In genomic region chr6:100314201-100314600, GRCm38 (mm10) we compare ENCODE assay signal across 24 mouse cellular contexts. TPM values are rescaled to one million over a fixed set of nuclear protein-coding genes. Genes with fewer than 3 reads are reported as not detected.
A peak's percentile ranks its signal among the peaks of the same experiment; 100 is the strongest.
DNase-seq lines count a peak whose midpoint lies in the region; ATAC-seq and TF ChIP-seq lines count a peak whose summit lies in the region.
"Had no signal": no experiment of that assay in that cellular context is flagged by ENCODE, and none has a peak within 500 bp of the region (broad histone marks: within the 10 kb centered on the region; RNA-seq: fewer than 3 reads in every experiment).

No protein-coding gene starts in this region.

- no peak overlapping the region for H3K4me3 ChIP-seq in CH12.LX (replicated peaks in 1 of 3; ENCODE audit: low read depth in 2 of 3, low read length in 2 of 3, poor library complexity in 1 of 3)
- 0 out of 2 replicates have a peak overlapping the region, but pooled peaks have one; percentile 20 for H3K4me3 ChIP-seq in bone marrow macrophage, adult 2 months (ENCODE audit: insufficient read depth, low read length)
- H3K4me3 ChIP-seq: erythroblast, embryonic 14.5 days; hindbrain, embryonic 12.5 days; limb, embryonic 10.5 days; neural tube, embryonic 12.5 days had no signal

- H3K27ac ChIP-seq in CH12.LX (ENCODE audit: insufficient read depth, low read depth): no peak overlapping the region
- no peak overlapping the region for H3K27ac ChIP-seq in bone marrow macrophage, adult 2 months (ENCODE audit: insufficient read depth, low read depth, low read length)
- H3K27ac ChIP-seq: hindbrain, embryonic 12.5 days; limb, embryonic 10.5 days; neural tube, embryonic 12.5 days had no signal

- H3K9ac ChIP-seq in CH12.LX (ENCODE audit: insufficient read depth, low read depth): no peak overlapping the region
- H3K9ac ChIP-seq: hindbrain, embryonic 12.5 days; liver, postnatal 0 days; neural tube, embryonic 12.5 days had no signal

- H3K4me1 ChIP-seq in CH12.LX (ENCODE audit: control insufficient read depth in 1 of 2, insufficient read depth in 2 of 2): no peaks in the 10 kb centered on the region
- H3K4me1 ChIP-seq in bone marrow macrophage, adult 2 months (ENCODE audit: control insufficient read depth, insufficient read depth, low read length): peaks cover 14% of the 10 kb centered on the region
- H3K4me1 ChIP-seq: hindbrain, embryonic 12.5 days; limb, embryonic 10.5 days; neural tube, embryonic 12.5 days had no signal

- H3K79me2 ChIP-seq in CH12.LX (replicated peaks; ENCODE audit: control insufficient read depth, extremely low read depth, insufficient read depth, poor library complexity, severe bottlenecking): no peaks in the 10 kb centered on the region

- DNase-seq in adrenal gland, adult 2 months: peak; percentile 33
- no peak for DNase-seq in adrenal gland, postnatal 14 days
- no peak for DNase-seq in CH12.LX (ENCODE audit: extremely low read depth)
- no peak for DNase-seq in heart, postnatal 10 days
- DNase-seq: adrenal gland, postnatal 25 days; cerebellum, adult 8-10 months; gastrocnemius, postnatal 36 days; kidney, postnatal 36 days; liver, postnatal 0 days; lung, postnatal 14 days; right cerebral cortex, postnatal 14 days; spleen, adult 18-20 months; thymus, adult 18-20 months had no signal

- H3K36me3 ChIP-seq in CH12.LX (replicated peaks in 1 of 2; ENCODE audit: control insufficient read depth in 1 of 2, insufficient read depth in 1 of 2, low read length in 1 of 2): no peaks in the 10 kb centered on the region
- H3K36me3 ChIP-seq: hindbrain, embryonic 12.5 days; limb, embryonic 10.5 days; neural tube, embryonic 12.5 days had no signal

- H3K4me2 ChIP-seq in CH12.LX (ENCODE audit: insufficient read depth, low read depth, poor library complexity, severe bottlenecking): no peak overlapping the region
- H3K4me2 ChIP-seq: hindbrain, embryonic 12.5 days; neural tube, embryonic 12.5 days had no signal

- no peak for TF ChIP-seq EP300 in CH12.LX (IDR thresholded peaks at IDR 0.05; ENCODE audit: low read length)

- in situ Hi-C loops in CH12.LX (cut with MboI; ENCODE audit: low pct_ligation_motif_present, low pct_unique_long_range_greater_than_20kb, low sequenced_read_pairs): no loop called here

- no peak for TF ChIP-seq CTCF in CH12.LX (conservative IDR thresholded peaks at IDR 0.05 in 1 of 2, IDR thresholded peaks at IDR 0.05 in 1 of 2; ENCODE audit: low read depth in 2 of 2, low read length in 2 of 2)
- TF ChIP-seq CTCF in bone marrow macrophage, adult 2 months (IDR thresholded peaks at IDR 0.05; ENCODE audit: low read depth, low read length): no peak

- dilution Hi-C loops in CH12.LX (cut with MboI; ENCODE audit: extremely low pct_ligation_motif_present, extremely low pct_unique_long_range_greater_than_20kb, low sequenced_read_pairs): no loop called here

- H3K27me3 ChIP-seq in CH12.LX (replicated peaks): no peaks in the 10 kb centered on the region
- H3K27me3 ChIP-seq: hindbrain, embryonic 12.5 days; neural tube, embryonic 12.5 days had no signal

- intact Hi-C loops in heart, postnatal 10 days (cut with DNase I): no loop called here

- TF ChIP-seq POLR2A in CH12.LX (IDR thresholded peaks at IDR 0.05; ENCODE audit: low read depth, low read length): no peak
- TF ChIP-seq POLR2A in bone marrow macrophage, adult 2 months (IDR thresholded peaks at IDR 0.05; ENCODE audit: borderline replicate concordance, low read depth, low read length): no peak

- no peak for TF ChIP-seq RAD21 in CH12.LX (IDR thresholded peaks at IDR 0.05; ENCODE audit: low read depth, low read length)

- no peaks in the 10 kb centered on the region for H3K9me3 ChIP-seq in CH12.LX (replicated peaks; ENCODE audit: low read length)
- H3K9me3 ChIP-seq: hindbrain, embryonic 12.5 days; limb, embryonic 10.5 days; neural tube, embryonic 12.5 days had no signal

- peak; percentile 51 for ATAC-seq in megakaryocyte progenitor cell, adult 5-6 weeks (replicated peaks; ENCODE audit: poor library complexity)
- ATAC-seq in erythroblast, adult 5-6 weeks (replicated peaks; ENCODE audit: low FRiP score, poor library complexity, severe bottlenecking): no peak
- no peak for ATAC-seq in cerebellum, adult (ENCODE audit: insufficient number of reproducible peaks, low FRiP score, low TSS enrichment)
- ATAC-seq: activated CD4-positive, CD25-positive, alpha-beta regulatory T cell, adult 4 months; forebrain, embryonic 14.5 days; inflammation-experienced regulatory T-cells, adult 6 months; liver, postnatal 0 days had no signal

TF ChIP-seq in CH12.LX, 34 proteins besides CTCF, POLR2A, EP300 and RAD21:
- TF ChIP-seq BHLHE40 (IDR thresholded peaks at IDR 0.05; ENCODE audit: low read depth, low read length): peak; percentile 35; the same call in 1 of the 2 replicates
- TF ChIP-seq ZNF384 (IDR thresholded peaks at IDR 0.05; ENCODE audit: low read depth, low read length): no peak

RNA-seq across cellular contexts. Expression of gene Rybp, which starts 26.9 kb away (rescaled TPM):
- total RNA-seq in adrenal gland, adult 2 months (2021): 10 to 100 TPM; 27.1 to 37.7 TPM
- polyA plus RNA-seq in adrenal gland, adult 2 months (2012; rRNA removed): 4.4 and 4.6 TPM in 2 replicates
- 26.6 and 36.5 TPM in 2 replicates for total RNA-seq in adrenal gland, postnatal 14 days (2021)
- total RNA-seq in CH12.LX (2012; rRNA removed) (9.1 and 9.2 TPM in 2 replicates), CH12.LX (2014; rRNA removed) (21.8 and 23.6 TPM in 2 replicates)
- 27.1 and 27.4 TPM in 2 replicates for polyA plus RNA-seq in CH12.LX (2012; ENCODE audit: insufficient read length, low read depth)
- polyA plus RNA-seq in bone marrow macrophage, adult 2 months (2012; ENCODE audit: insufficient read depth, insufficient read length, missing spikeins): 19.4 and 28.1 TPM in 2 replicates
- 29.9 and 34.5 TPM in 2 replicates for total RNA-seq in megakaryocyte progenitor cell, adult 5-6 weeks (2015)
- 15.4 and 37.0 TPM in 2 replicates for total RNA-seq in megakaryocyte progenitor cell, adult 5-6 weeks (2017)
- 11.7 and 12.7 TPM in 2 replicates for total RNA-seq in erythroblast, adult 5-6 weeks (2015; ENCODE audit: low replicate concordance)
- total RNA-seq in erythroblast, adult 5-6 weeks (2017; ENCODE audit: low replicate concordance): 8.6 and 9.2 TPM in 2 replicates
- total RNA-seq in heart, postnatal 10 days (2021): 10 to 100 TPM; 16.8 to 24.9 TPM
